Comparison of ENCODE assay signal across 8 mouse cellular contexts in genomic region chr10:126978277-126978994, GRCm38 (mm10). TPM values are rescaled to one million over a fixed set of nuclear protein-coding genes. Genes with fewer than 3 reads are reported as not detected.
DNase-seq lines count a peak whose midpoint lies in the region; ATAC-seq and TF ChIP-seq lines count a peak whose summit lies in the region.

Gene Ctdsp2 (plus strand): TSS chr10:126978717.

- H3K4me2 ChIP-seq in heart, embryonic 15.5 days, result peak within 1 kb of the TSS; percentile 93
- H3K4me2 ChIP-seq in liver, embryonic 14.5 days (ENCODE audit: low read depth), result peak within 1 kb of the TSS; percentile 87
- H3K4me2 ChIP-seq in neural tube, embryonic 11.5 days (ENCODE audit: low read depth), result peak within 1 kb of the TSS; percentile 80
- H3K4me2 ChIP-seq in stomach, postnatal 0 days (replicated peaks; ENCODE audit: low read depth), result peak within 1 kb of the TSS; percentile 83

- no peaks in the 10 kb centered on the region for H3K9me3 ChIP-seq in forebrain, embryonic 10.5 days
- no peaks in the 10 kb centered on the region for H3K9me3 ChIP-seq in heart, embryonic 15.5 days (replicated peaks)
- no peaks in the 10 kb centered on the region for H3K9me3 ChIP-seq in liver, embryonic 14.5 days (ENCODE audit: control insufficient read depth, low read length)
- no peaks in the 10 kb centered on the region for H3K9me3 ChIP-seq in neural tube, embryonic 11.5 days (ENCODE audit: control insufficient read depth, low read length)
- no peaks in the 10 kb centered on the region for H3K9me3 ChIP-seq in stomach, postnatal 0 days (ENCODE audit: control insufficient read depth, low read length)

- peak within 1 kb of the TSS; percentile 99 for H3K4me3 ChIP-seq in forebrain, embryonic 10.5 days
- H3K4me3 ChIP-seq in heart, embryonic 15.5 days, result peak within 1 kb of the TSS; percentile 90
- peak within 1 kb of the TSS; percentile 79 to 92 for H3K4me3 ChIP-seq in liver, embryonic 14.5 days (ENCODE audit: insufficient read depth in 1 of 2, low read depth in 2 of 2, low read length in 2 of 2)
- peak within 1 kb of the TSS; percentile 100 for H3K4me3 ChIP-seq in neural tube, embryonic 11.5 days (ENCODE audit: low read depth, low read length)
- H3K4me3 ChIP-seq in stomach, postnatal 0 days (ENCODE audit: low read depth, low read length), result peak within 1 kb of the TSS; percentile 97

- peak; percentile 92 for ATAC-seq in heart, embryonic 15.5 days (replicated peaks; ENCODE audit: insufficient number of reproducible peaks, insufficient read depth, low FRiP score, low read depth)
- ATAC-seq in liver, embryonic 14.5 days (ENCODE audit: insufficient read depth), result peak; percentile 91
- ATAC-seq in neural tube, embryonic 11.5 days (ENCODE audit: insufficient read depth, low FRiP score, low TSS enrichment), result peak; percentile 91
- ATAC-seq in stomach, postnatal 0 days (ENCODE audit: low FRiP score, low TSS enrichment), result peak; percentile 93

- H3K27me3 ChIP-seq in forebrain, embryonic 10.5 days (ENCODE audit: poor library complexity, severe bottlenecking), result 0 out of 2 replicates have a peak, but pooled peaks cover 3% of the 10 kb centered on the region
- no peaks in the 10 kb centered on the region for H3K27me3 ChIP-seq in heart, embryonic 15.5 days
- no peaks in the 10 kb centered on the region; the same call in 1 of the 2 replicates for H3K27me3 ChIP-seq in liver, embryonic 14.5 days (ENCODE audit: control insufficient read depth, insufficient read depth, low read length)
- no peaks in the 10 kb centered on the region for H3K27me3 ChIP-seq in neural tube, embryonic 11.5 days (ENCODE audit: control insufficient read depth, insufficient read depth, low read length)
- H3K27me3 ChIP-seq in stomach, postnatal 0 days (ENCODE audit: control insufficient read depth, insufficient read depth, low read length), result no peaks in the 10 kb centered on the region

- DNase-seq in CD8-positive naive resting alpha-beta T cell, adult 2 months (ENCODE audit: low read depth in 2 of 2, low spot score in 2 of 2), result peak; percentile 65 to 78
- peak; percentile 99 for DNase-seq in c-Kit-positive CD71-negative TER-119-negative erythroid progenitor cells, embryonic 14.5 days (ENCODE audit: low read depth)
- DNase-seq in forebrain, embryonic 10.5 days (ENCODE audit: extremely low spot score, low spot score), result peak; percentile 100
- DNase-seq in kidney, postnatal 25 days, result peak; percentile 100
- DNase-seq in liver, embryonic 14.5 days (ENCODE audit: low read depth in 3 of 3, low spot score in 3 of 3), result peak; percentile 96
- DNase-seq in neural tube, embryonic 11.5 days (ENCODE audit: low spot score), result peak; percentile 99
- peak; percentile 100 for DNase-seq in stomach, postnatal 0 days (ENCODE audit: low spot score)

- 0 out of 2 replicates have a peak, but pooled peaks have one; percentile 32 for TF ChIP-seq EP300 in liver, embryonic 14.5 days (IDR thresholded peaks at IDR 0.05; ENCODE audit: low read depth)
- TF ChIP-seq EP300 in stomach, postnatal 0 days (optimal IDR thresholded peaks at IDR 0.05), result peak; percentile 86

- peak within 1 kb of the TSS; percentile 99 for H3K27ac ChIP-seq in forebrain, embryonic 10.5 days
- peak within 1 kb of the TSS; percentile 99 for H3K27ac ChIP-seq in heart, embryonic 15.5 days
- H3K27ac ChIP-seq in liver, embryonic 14.5 days, result peak within 1 kb of the TSS; percentile 66
- H3K27ac ChIP-seq in neural tube, embryonic 11.5 days (ENCODE audit: low read depth, low read length), result peak within 1 kb of the TSS; percentile 94
- H3K27ac ChIP-seq in stomach, postnatal 0 days (replicated peaks), result peak within 1 kb of the TSS; percentile 100

- H3K4me1 ChIP-seq in forebrain, embryonic 10.5 days, result peaks cover 57% of the 10 kb centered on the region
- H3K4me1 ChIP-seq in heart, embryonic 15.5 days (replicated peaks), result peaks cover 49% of the 10 kb centered on the region
- H3K4me1 ChIP-seq in liver, embryonic 14.5 days (replicated peaks; ENCODE audit: control insufficient read depth in 2 of 2, insufficient read depth in 2 of 2, low read length in 1 of 2), result peaks cover 18 to 20% of the 10 kb centered on the region in 2 experiments
- H3K4me1 ChIP-seq in neural tube, embryonic 11.5 days (ENCODE audit: control insufficient read depth, insufficient read depth, low read length), result peaks cover 36% of the 10 kb centered on the region
- H3K4me1 ChIP-seq in stomach, postnatal 0 days (replicated peaks; ENCODE audit: control insufficient read depth, insufficient read depth), result peaks cover 7% of the 10 kb centered on the region

- peaks cover 11% of the 10 kb centered on the region for H3K36me3 ChIP-seq in forebrain, embryonic 10.5 days (replicated peaks)
- H3K36me3 ChIP-seq in heart, embryonic 15.5 days, result no peaks in the 10 kb centered on the region
- H3K36me3 ChIP-seq in liver, embryonic 14.5 days (replicated peaks; ENCODE audit: control insufficient read depth, insufficient read depth, low read depth), result no peaks in the 10 kb centered on the region
- no peaks in the 10 kb centered on the region for H3K36me3 ChIP-seq in neural tube, embryonic 11.5 days (ENCODE audit: control insufficient read depth, insufficient read depth, low read length)
- no peaks in the 10 kb centered on the region for H3K36me3 ChIP-seq in stomach, postnatal 0 days (ENCODE audit: control insufficient read depth, insufficient read depth, low read length)

- TF ChIP-seq CTCF in liver, embryonic 14.5 days (IDR thresholded peaks at IDR 0.05; ENCODE audit: low read depth), result no peak
- peak; percentile 58 for TF ChIP-seq CTCF in stomach, postnatal 0 days (IDR thresholded peaks at IDR 0.05; ENCODE audit: low read depth)

- H3K9ac ChIP-seq in heart, embryonic 15.5 days, result peak within 1 kb of the TSS; percentile 99
- H3K9ac ChIP-seq in liver, embryonic 14.5 days (replicated peaks), result peak within 1 kb of the TSS; percentile 93
- H3K9ac ChIP-seq in neural tube, embryonic 11.5 days (ENCODE audit: low read length), result peak within 1 kb of the TSS; percentile 92
- H3K9ac ChIP-seq in stomach, postnatal 0 days (ENCODE audit: low read length), result peak within 1 kb of the TSS; percentile 99

- under 1% methylated on average over 56 of the region's 56 CpGs for WGBS in forebrain, embryonic 10.5 days
- 0% methylated on average over 56 of the region's 56 CpGs for WGBS in heart, embryonic 15.5 days
- under 1% methylated on average over 55 of the region's 56 CpGs for WGBS in liver, embryonic 14.5 days (ENCODE audit: insufficient replicate concordance)
- WGBS in neural tube, embryonic 11.5 days, result 0% methylated on average over 44 of the region's 56 CpGs
- under 1% methylated on average over 40 of the region's 56 CpGs for WGBS in stomach, postnatal 0 days

RNA-seq across cellular contexts. Expression of gene Ctdsp2, which starts in this region (rescaled TPM):
- polyA plus RNA-seq in forebrain, embryonic 10.5 days (2016; fragmentation: Nextera tagmentation; extraction: Ambion mirVana), result 42.3 and 42.5 TPM in 2 replicates
- 35.0 and 47.8 TPM in 2 replicates for polyA plus RNA-seq in heart, embryonic 15.5 days (2015; fragmentation: Nextera tagmentation; extraction: Ambion mirVana)
- 18.8 and 19.4 TPM in 2 replicates for polyA plus RNA-seq in liver, embryonic 14.5 days (2012; rRNA removed)
- 13.3 and 15.8 TPM in 2 replicates for polyA plus RNA-seq in liver, embryonic 14.5 days (2014; fragmentation: Nextera tagmentation; extraction: Ambion mirVana)
- 52.8 and 56.1 TPM in 2 replicates for polyA plus RNA-seq in neural tube, embryonic 11.5 days (2014; fragmentation: Nextera tagmentation; extraction: Ambion mirVana)
- 29.1 and 33.0 TPM in 2 replicates for polyA plus RNA-seq in stomach, postnatal 0 days (2015; fragmentation: Nextera tagmentation; extraction: Ambion mirVana)

Comparison
In these comparisons a context has a peak if more than half of its experiments do, and no peak if none do; other contexts are left out.
1. Peak in every context shown above with its lines: DNase-seq, ATAC-seq, H3K4me3 ChIP-seq and H3K27ac ChIP-seq.